Mouse (Mus musculus): ENCODE data around the gene Lpar5. TPM values are rescaled to one million over a fixed set of nuclear protein-coding genes. Genes with fewer than 3 reads are reported as not detected.

Gene Lpar5
- not detected for polyA plus RNA-seq (2015; fragmentation: Illumina TruSeq; extraction: RNeasy Lipid Tissue Mini Kit (QIAGEN cat#74804); ENCODE audit: low read depth, low replicate concordance)

GRCm38 (mm10) chr6:125067571-125067995, at the start of gene Lpar5:
TSS of gene Lpar5 (plus strand) at chr6:125067920.

GRCm38 (mm10) chr6:125039533-125040153, 28.1 kb upstream of the Lpar5 start, which contains the start of gene Ing4:
TSS of gene Ing4 (plus strand) at chr6:125039760.

GRCm38 (mm10) chr6:125049678-125050077, 18.0 kb upstream of the Lpar5 start, which contains the start of gene Acrbp:
TSS of gene Acrbp (plus strand) at chr6:125049689.

GRCm38 (mm10) chr6:125095391-125096278, 27.9 kb downstream of the Lpar5 start, which contains the start of gene Chd4:
TSS of gene Chd4 (plus strand) at chr6:125095981.

GRCm38 (mm10) chr6:125131302-125132156, 63.8 kb downstream of the Lpar5 start, which contains the start of gene Nop2:
TSS of gene Nop2 (plus strand) at chr6:125131909.

Other genes with a start within 250 kb of the Lpar5 start
- 163 TPM for gene Usp5, start 238.4 kb upstream of the Lpar5 start, polyA plus RNA-seq (2015; fragmentation: Illumina TruSeq; extraction: RNeasy Lipid Tissue Mini Kit (QIAGEN cat#74804); ENCODE audit: low read depth, low replicate concordance)
- 1.8 TPM for gene Cdca3, start 238.4 kb upstream of the Lpar5 start, polyA plus RNA-seq (2015; fragmentation: Illumina TruSeq; extraction: RNeasy Lipid Tissue Mini Kit (QIAGEN cat#74804); ENCODE audit: low read depth, low replicate concordance)
- gene Gnb3, start 227.6 kb upstream of the Lpar5 start, polyA plus RNA-seq (2015; fragmentation: Illumina TruSeq; extraction: RNeasy Lipid Tissue Mini Kit (QIAGEN cat#74804); ENCODE audit: low read depth, low replicate concordance), result 0.33 TPM
- 32.1 TPM for gene P3h3, start 210.2 kb upstream of the Lpar5 start, polyA plus RNA-seq (2015; fragmentation: Illumina TruSeq; extraction: RNeasy Lipid Tissue Mini Kit (QIAGEN cat#74804); ENCODE audit: low read depth, low replicate concordance)
- gene Gpr162, start 203.9 kb upstream of the Lpar5 start, polyA plus RNA-seq (2015; fragmentation: Illumina TruSeq; extraction: RNeasy Lipid Tissue Mini Kit (QIAGEN cat#74804); ENCODE audit: low read depth, low replicate concordance), result 147 TPM
- 8.6 TPM for gene Cd4, start 179.7 kb upstream of the Lpar5 start, polyA plus RNA-seq (2015; fragmentation: Illumina TruSeq; extraction: RNeasy Lipid Tissue Mini Kit (QIAGEN cat#74804); ENCODE audit: low read depth, low replicate concordance)
- 5.8 TPM for gene Lag3, start 156.2 kb upstream of the Lpar5 start, polyA plus RNA-seq (2015; fragmentation: Illumina TruSeq; extraction: RNeasy Lipid Tissue Mini Kit (QIAGEN cat#74804); ENCODE audit: low read depth, low replicate concordance)
- gene Ptms, start 147.8 kb upstream of the Lpar5 start, polyA plus RNA-seq (2015; fragmentation: Illumina TruSeq; extraction: RNeasy Lipid Tissue Mini Kit (QIAGEN cat#74804); ENCODE audit: low read depth, low replicate concordance), result 1,005 TPM
- gene Mlf2, start 136.5 kb upstream of the Lpar5 start, polyA plus RNA-seq (2015; fragmentation: Illumina TruSeq; extraction: RNeasy Lipid Tissue Mini Kit (QIAGEN cat#74804); ENCODE audit: low read depth, low replicate concordance), result 658 TPM
- gene Cops7a, start 102.4 kb upstream of the Lpar5 start, polyA plus RNA-seq (2015; fragmentation: Illumina TruSeq; extraction: RNeasy Lipid Tissue Mini Kit (QIAGEN cat#74804); ENCODE audit: low read depth, low replicate concordance), result 223 TPM
- 147 TPM for gene Pianp, start 71.2 kb upstream of the Lpar5 start, polyA plus RNA-seq (2015; fragmentation: Illumina TruSeq; extraction: RNeasy Lipid Tissue Mini Kit (QIAGEN cat#74804); ENCODE audit: low read depth, low replicate concordance)
- gene Zfp384, start 58.8 kb upstream of the Lpar5 start, polyA plus RNA-seq (2015; fragmentation: Illumina TruSeq; extraction: RNeasy Lipid Tissue Mini Kit (QIAGEN cat#74804); ENCODE audit: low read depth, low replicate concordance), result 32.4 TPM
- gene Ing4, start 28.2 kb upstream of the Lpar5 start, polyA plus RNA-seq (2015; fragmentation: Illumina TruSeq; extraction: RNeasy Lipid Tissue Mini Kit (QIAGEN cat#74804); ENCODE audit: low read depth, low replicate concordance), result 59.0 TPM
- 11.1 TPM for gene Acrbp, start 18.2 kb upstream of the Lpar5 start, polyA plus RNA-seq (2015; fragmentation: Illumina TruSeq; extraction: RNeasy Lipid Tissue Mini Kit (QIAGEN cat#74804); ENCODE audit: low read depth, low replicate concordance)
- gene Chd4, start 28.1 kb downstream of the Lpar5 start, polyA plus RNA-seq (2015; fragmentation: Illumina TruSeq; extraction: RNeasy Lipid Tissue Mini Kit (QIAGEN cat#74804); ENCODE audit: low read depth, low replicate concordance), result 73.7 TPM
- 19.9 TPM for gene Nop2, start 64.0 kb downstream of the Lpar5 start, polyA plus RNA-seq (2015; fragmentation: Illumina TruSeq; extraction: RNeasy Lipid Tissue Mini Kit (QIAGEN cat#74804); ENCODE audit: low read depth, low replicate concordance)
- gene Iffo1, start 77.3 kb downstream of the Lpar5 start, polyA plus RNA-seq (2015; fragmentation: Illumina TruSeq; extraction: RNeasy Lipid Tissue Mini Kit (QIAGEN cat#74804); ENCODE audit: low read depth, low replicate concordance), result 47.2 TPM
- 3,136 TPM for gene Gapdh, start 98.5 kb downstream of the Lpar5 start, polyA plus RNA-seq (2015; fragmentation: Illumina TruSeq; extraction: RNeasy Lipid Tissue Mini Kit (QIAGEN cat#74804); ENCODE audit: low read depth, low replicate concordance)
- 21.1 TPM for gene Ncapd2, start 123.8 kb downstream of the Lpar5 start, polyA plus RNA-seq (2015; fragmentation: Illumina TruSeq; extraction: RNeasy Lipid Tissue Mini Kit (QIAGEN cat#74804); ENCODE audit: low read depth, low replicate concordance)
- 88.5 TPM for gene Mrpl51, start 123.9 kb downstream of the Lpar5 start, polyA plus RNA-seq (2015; fragmentation: Illumina TruSeq; extraction: RNeasy Lipid Tissue Mini Kit (QIAGEN cat#74804); ENCODE audit: low read depth, low replicate concordance)
- gene Vamp1, start 147.6 kb downstream of the Lpar5 start, polyA plus RNA-seq (2015; fragmentation: Illumina TruSeq; extraction: RNeasy Lipid Tissue Mini Kit (QIAGEN cat#74804); ENCODE audit: low read depth, low replicate concordance), result 241 TPM
- 6.2 TPM for gene Tapbpl, start 163.9 kb downstream of the Lpar5 start, polyA plus RNA-seq (2015; fragmentation: Illumina TruSeq; extraction: RNeasy Lipid Tissue Mini Kit (QIAGEN cat#74804); ENCODE audit: low read depth, low replicate concordance)
- not detected for gene Cd27, start 169.1 kb downstream of the Lpar5 start, polyA plus RNA-seq (2015; fragmentation: Illumina TruSeq; extraction: RNeasy Lipid Tissue Mini Kit (QIAGEN cat#74804); ENCODE audit: low read depth, low replicate concordance)
- gene Tuba3a, start 218.1 kb downstream of the Lpar5 start, polyA plus RNA-seq (2015; fragmentation: Illumina TruSeq; extraction: RNeasy Lipid Tissue Mini Kit (QIAGEN cat#74804); ENCODE audit: low read depth, low replicate concordance), result not detected
- 11.3 TPM for gene Ltbr, start 246.0 kb downstream of the Lpar5 start, polyA plus RNA-seq (2015; fragmentation: Illumina TruSeq; extraction: RNeasy Lipid Tissue Mini Kit (QIAGEN cat#74804); ENCODE audit: low read depth, low replicate concordance)

Data from brain, adult 10 weeks (tissue).